Mouse (Mus musculus) intestine, postnatal 0 days (tissue): ENCODE data around the gene Sepsecs. TPM values are rescaled to one million over a fixed set of nuclear protein-coding genes. Genes with fewer than 3 reads are reported as not detected.

Experiments used
- ATAC-seq: fragments of 200-750 bp; cut with Nextera tagmentation; 2 replicates; pipeline ENCODE4 v1.8.0; 2017; ENCODE audit warnings: mild to moderate bottlenecking, moderate TSS enrichment, moderate library complexity
- H3K27ac ChIP-seq: fragments of 300-500 bp; sonication (generic); 2 replicates; pipeline ENCODE4 v1.5.1; 2014; ENCODE audit warnings: mild to moderate bottlenecking, low read depth, low read length, moderate library complexity
- H3K27me3 ChIP-seq: fragments of 300-500 bp; sonication (generic); replicated peaks from 2 replicates; pipeline ENCODE4 v1.6.1; 2014; ENCODE audit warnings: low read length, mixed read lengths; ENCODE audit not compliant: control insufficient read depth, insufficient read depth
- H3K36me3 ChIP-seq: fragments of 300-500 bp; sonication (generic); 2 replicates; pipeline ENCODE4 v1.6.1; 2014; ENCODE audit warnings: mild to moderate bottlenecking, moderate library complexity; ENCODE audit not compliant: control insufficient read depth, insufficient read depth
- H3K4me1 ChIP-seq: fragments of 300-500 bp; sonication (generic); replicated peaks from 2 replicates; pipeline ENCODE4 v1.6.1; 2014; ENCODE audit warnings: antibody characterized with exemption, low read length, mixed read lengths; ENCODE audit not compliant: control insufficient read depth, insufficient read depth
- H3K4me2 ChIP-seq: fragments of 300-500 bp; sonication (generic); replicated peaks from 2 replicates; pipeline ENCODE4 v1.6.1; 2014; ENCODE audit warnings: low read depth, mild to moderate bottlenecking, moderate library complexity
- H3K4me3 ChIP-seq: fragments of 300-500 bp; sonication (generic); 2 replicates; pipeline ENCODE4 v1.5.1; 2014; ENCODE audit warnings: low read depth, low read length
- H3K9ac ChIP-seq: fragments of 300-500 bp; sonication (generic); 2 replicates; pipeline ENCODE4 v1.6.1; 2014; ENCODE audit warnings: mild to moderate bottlenecking, low read depth, low read length
- H3K9me3 ChIP-seq: fragments of 300-500 bp; sonication (generic); 2 replicates; pipeline ENCODE4 v1.6.1; 2016; ENCODE audit warnings: mixed run types; ENCODE audit not compliant: control insufficient read depth
- CTCF ChIP-seq: sonication (generic); IDR thresholded peaks from 2 replicates; pipeline ENCODE4 v1.5.1; 2016; ENCODE audit warnings: low read depth, mild to moderate bottlenecking, control low read depth, antibody characterized with exemption, moderate library complexity
- WGBS: fragments of 180-500 bp; shearing (Covaris S2); extraction: QIAGEN DNeasy Blood & Tissue Kit; methylation state at CpG from one replicate; pipeline ENCODE4 v1.1.7; 2014; 5-methylcytosine and 5-hydroxymethylcytosine counted together
- polyA plus RNA-seq: library from polyadenylated mRNA; unstranded; fragments of >200 nt; fragmentation: Nextera tagmentation; extraction: Ambion mirVana; gene quantifications from 2 replicates; pipeline ENCODE4 v1.2.1, GENCODE M21; 2015

Sepsecs gene
- polyA plus RNA-seq, 1 experiment from 2014 or later = 8.9 TPM

DNA sequence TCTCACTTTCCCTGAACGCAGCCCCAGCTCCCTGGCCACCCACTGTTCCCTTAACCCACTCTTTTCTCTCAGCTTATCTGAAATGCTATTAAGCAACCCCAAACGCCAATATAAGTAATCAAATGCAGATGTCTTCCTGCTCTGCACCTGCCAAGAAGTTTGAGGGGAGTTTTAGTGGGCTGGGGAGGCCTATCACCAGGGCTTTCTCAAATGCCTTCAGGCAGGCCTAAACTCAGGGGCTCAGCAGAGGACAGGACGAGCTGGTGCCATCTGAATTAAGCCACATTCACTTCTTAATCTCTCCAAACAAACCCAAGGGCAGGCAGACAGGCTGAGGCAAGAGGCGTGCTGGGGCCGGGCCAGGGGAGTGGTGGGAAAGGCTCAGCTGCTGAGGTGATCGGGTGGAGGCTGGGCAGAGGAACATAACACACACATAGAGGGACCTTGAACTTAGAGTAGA, 64.9 kb downstream of the Sepsecs start:
- no peak for TF ChIP-seq CTCF
- Histone ChIP-seq H3K4me1 (no peaks in the 10 kb centered on the region), H3K9ac (no peak overlapping the region), H3K27me3 (no peaks in the 10 kb centered on the region), H3K4me2 (no peak overlapping the region), H3K27ac (no peak overlapping the region), H3K4me3 (no peak overlapping the region), H3K36me3 (no peaks in the 10 kb centered on the region), H3K9me3 (no peaks in the 10 kb centered on the region)
- 21% methylated on average over 6 of the region's 6 CpGs for WGBS
- peak; percentile 56; the same call in 1 of the 2 replicates for ATAC-seq

DNA sequence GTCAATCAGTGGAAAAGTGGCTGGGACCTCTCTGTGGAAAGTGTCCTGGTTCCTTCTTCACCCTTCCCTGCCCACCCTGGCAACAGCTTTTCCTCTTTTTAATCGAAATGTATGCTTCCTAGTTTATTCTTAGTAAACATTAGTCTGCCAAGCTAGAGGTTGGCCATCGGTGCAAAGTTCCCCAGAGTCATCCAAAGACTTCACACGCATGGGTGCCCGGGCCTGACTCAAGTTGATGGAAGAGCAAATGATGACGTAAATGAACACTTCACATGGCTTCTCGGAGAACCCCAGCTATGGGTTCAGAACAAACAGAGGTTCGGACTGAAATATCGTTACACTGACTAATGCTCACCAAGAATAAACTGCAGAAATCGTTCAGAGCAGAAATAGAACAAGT, 78.9 kb downstream of the Sepsecs start:
- no peak for TF ChIP-seq CTCF
- Histone ChIP-seq H3K9ac (no peak overlapping the region), H3K27me3 (no peaks in the 10 kb centered on the region), H3K4me2 (no peak overlapping the region), H3K27ac (no peak overlapping the region), H3K4me3 (no peak overlapping the region), H3K36me3 (no peaks in the 10 kb centered on the region), H3K4me1 (no peaks in the 10 kb centered on the region), H3K9me3 (no peaks in the 10 kb centered on the region)
- 87% methylated on average over 9 of the region's 9 CpGs for WGBS
- ATAC-seq = no peak

Other genes starting within 250 kb of the Sepsecs start
- 3.0 and 3.3 TPM in 2 replicates for gene Ccdc149, start 198.2 kb downstream of the Sepsecs start, polyA plus RNA-seq
- 1.8 and 2.0 TPM in 2 replicates for gene Lgi2, start 103.2 kb downstream of the Sepsecs start, polyA plus RNA-seq
- 40.9 and 43.1 TPM in 2 replicates for gene Pi4k2b, start 71.9 kb upstream of the Sepsecs start, polyA plus RNA-seq
- 4.2 TPM in 2 replicates for gene Zcchc4, start 105.7 kb upstream of the Sepsecs start, polyA plus RNA-seq
- gene Anapc4, start 164.3 kb upstream of the Sepsecs start, polyA plus RNA-seq = 30.2 and 37.5 TPM in 2 replicates